ENCODE assay signal across 8 mouse cellular contexts in the genomic region with DNA sequence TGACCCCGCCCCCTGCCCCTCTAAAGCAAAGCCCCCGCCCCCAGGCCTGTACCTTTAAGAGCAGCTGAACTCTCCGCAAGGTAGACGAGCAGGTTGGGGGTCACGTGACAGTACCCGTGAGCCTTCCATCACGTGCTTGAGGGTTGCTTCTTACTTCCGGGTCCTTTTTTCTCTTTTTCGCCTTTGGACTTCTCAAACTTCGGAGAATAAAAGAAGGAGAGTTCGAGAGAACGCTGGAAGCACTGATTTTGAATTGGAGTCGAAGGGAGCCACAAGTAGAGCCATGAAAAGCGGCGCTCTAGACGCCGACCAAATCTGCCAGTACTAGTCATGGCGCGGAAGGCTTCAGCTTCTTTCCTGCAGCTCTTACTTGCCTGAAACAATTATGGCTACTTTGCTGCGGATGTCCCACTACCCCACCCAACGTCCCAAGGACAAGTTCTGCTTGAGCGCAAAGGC. TPM values are rescaled to one million over a fixed set of nuclear protein-coding genes. Genes with fewer than 3 reads are reported as not detected.
A peak's percentile ranks its signal among the peaks of the same experiment; 100 is the strongest.
DNase-seq lines count a peak whose midpoint lies in the region; ATAC-seq and TF ChIP-seq lines count a peak whose summit lies in the region.

No protein-coding gene starts in this region.

- peaks cover 5% of the 10 kb centered on the region; the same call in 1 of the 2 replicates for H3K36me3 ChIP-seq in forebrain, embryonic 15.5 days
- peaks cover 10% of the 10 kb centered on the region for H3K36me3 ChIP-seq in liver, postnatal 0 days (replicated peaks; ENCODE audit: insufficient read depth, low read length)
- H3K36me3 ChIP-seq in neural tube, embryonic 13.5 days: peaks cover 10% of the 10 kb centered on the region; the same call in 1 of the 2 replicates

- peak overlapping the region; percentile 54 for H3K9ac ChIP-seq in forebrain, embryonic 15.5 days (replicated peaks)
- peak overlapping the region; percentile 49 for H3K9ac ChIP-seq in liver, postnatal 0 days (replicated peaks)
- peak overlapping the region; percentile 70 for H3K9ac ChIP-seq in neural tube, embryonic 13.5 days

- H3K27me3 ChIP-seq in forebrain, embryonic 15.5 days: 0 out of 2 replicates have a peak, but pooled peaks cover 2% of the 10 kb centered on the region
- H3K27me3 ChIP-seq in liver, postnatal 0 days (ENCODE audit: insufficient read depth, low read length): no peaks in the 10 kb centered on the region
- peaks cover 30% of the 10 kb centered on the region for H3K27me3 ChIP-seq in neural tube, embryonic 13.5 days

- peak overlapping the region; percentile 67 for H3K4me3 ChIP-seq in forebrain, embryonic 15.5 days
- peak overlapping the region; percentile 47 for H3K4me3 ChIP-seq in liver, postnatal 0 days (ENCODE audit: low read depth, low read length)
- peak overlapping the region; percentile 53 for H3K4me3 ChIP-seq in neural tube, embryonic 13.5 days

- WGBS in forebrain, embryonic 15.5 days: under 1% methylated on average over 22 of the region's 22 CpGs
- WGBS in liver, postnatal 0 days (ENCODE audit: insufficient replicate concordance): under 1% methylated on average over 22 of the region's 22 CpGs
- under 1% methylated on average over 22 of the region's 22 CpGs for WGBS in neural tube, embryonic 13.5 days

- TF ChIP-seq EP300 in liver, postnatal 0 days (IDR thresholded peaks at IDR 0.05; ENCODE audit: low read depth): peak; percentile 68; the same call in 1 of the 2 replicates

- intact Hi-C loops in heart, postnatal 25 days (cut with DNase I): no loop called here

- peak; percentile 97 for DNase-seq in ES-CJ7 (ENCODE audit: low read depth, low spot score)
- DNase-seq in cerebellum, adult 11-12 months: peak; percentile 90
- DNase-seq in heart, postnatal 25 days (ENCODE audit: low spot score): peak; percentile 72
- DNase-seq in layer of hippocampus, adult 11-12 months (ENCODE audit: low spot score): peak; percentile 88
- DNase-seq in liver, postnatal 0 days: peak; percentile 87
- DNase-seq in telencephalon, adult 2 months (ENCODE audit: low read depth, low spot score): peak; percentile 84

- H3K27ac ChIP-seq in forebrain, embryonic 15.5 days (replicated peaks): peak overlapping the region; percentile 94
- peak overlapping the region; percentile 68 for H3K27ac ChIP-seq in liver, postnatal 0 days (ENCODE audit: low read depth)
- peak overlapping the region; percentile 82 for H3K27ac ChIP-seq in neural tube, embryonic 13.5 days (replicated peaks)

- peak; percentile 89 for ATAC-seq in forebrain, embryonic 15.5 days (replicated peaks)
- ATAC-seq in liver, postnatal 0 days: peak; percentile 81
- ATAC-seq in neural tube, embryonic 13.5 days (ENCODE audit: low read depth): peak; percentile 87

- peaks cover 20% of the 10 kb centered on the region for H3K4me1 ChIP-seq in forebrain, embryonic 15.5 days
- H3K4me1 ChIP-seq in liver, postnatal 0 days (ENCODE audit: insufficient read depth): peaks cover 15% of the 10 kb centered on the region
- H3K4me1 ChIP-seq in neural tube, embryonic 13.5 days (replicated peaks): peaks cover 31% of the 10 kb centered on the region

- H3K9me3 ChIP-seq in forebrain, embryonic 15.5 days: no peaks in the 10 kb centered on the region
- H3K9me3 ChIP-seq in liver, postnatal 0 days (ENCODE audit: low read length): no peaks in the 10 kb centered on the region
- no peaks in the 10 kb centered on the region for H3K9me3 ChIP-seq in neural tube, embryonic 13.5 days

- no peak for TF ChIP-seq CTCF in liver, postnatal 0 days (IDR thresholded peaks at IDR 0.05; ENCODE audit: low read depth)

- H3K4me2 ChIP-seq in forebrain, embryonic 15.5 days (replicated peaks): peak overlapping the region; percentile 84
- H3K4me2 ChIP-seq in liver, postnatal 0 days (ENCODE audit: low read depth, low read length): peak overlapping the region; percentile 84
- H3K4me2 ChIP-seq in neural tube, embryonic 13.5 days: peak overlapping the region; percentile 74

RNA-seq across cellular contexts. Expression of a gene that starts 1.5 kb away (rescaled TPM):
- 0.25 and 0.32 TPM in 2 replicates for polyA plus RNA-seq in forebrain, embryonic 15.5 days (2015; fragmentation: Nextera tagmentation; extraction: Ambion mirVana)
- total RNA-seq in heart, postnatal 25 days (2021): under 1 TPM; 0.28 to 0.86 TPM
- 3.0 and 4.0 TPM in 2 replicates for polyA plus RNA-seq in liver, postnatal 0 days (2015; fragmentation: Nextera tagmentation; extraction: Ambion mirVana)
- 0.29 and 0.95 TPM in 2 replicates for polyA plus RNA-seq in neural tube, embryonic 13.5 days (2015; fragmentation: Nextera tagmentation; extraction: Ambion mirVana)

RNA-seq across cellular contexts. Expression of a gene that starts 2.3 kb away (rescaled TPM):
- polyA plus RNA-seq in forebrain, embryonic 15.5 days (2015; fragmentation: Nextera tagmentation; extraction: Ambion mirVana): 31.7 and 34.3 TPM in 2 replicates
- 10 to 100 TPM; 11.3 to 13.6 TPM for total RNA-seq in heart, postnatal 25 days (2021)
- polyA plus RNA-seq in liver, postnatal 0 days (2015; fragmentation: Nextera tagmentation; extraction: Ambion mirVana): 12.3 and 14.6 TPM in 2 replicates
- polyA plus RNA-seq in neural tube, embryonic 13.5 days (2015; fragmentation: Nextera tagmentation; extraction: Ambion mirVana): 26.3 and 27.9 TPM in 2 replicates

RNA-seq across cellular contexts. Expression of a gene that starts 11.5 kb away (rescaled TPM):
- not detected in 2 replicates for polyA plus RNA-seq in forebrain, embryonic 15.5 days (2015; fragmentation: Nextera tagmentation; extraction: Ambion mirVana)
- not detected for total RNA-seq in heart, postnatal 25 days (2021)
- 0.18 and 0.21 TPM in 2 replicates for polyA plus RNA-seq in liver, postnatal 0 days (2015; fragmentation: Nextera tagmentation; extraction: Ambion mirVana)
- not detected in 2 replicates for polyA plus RNA-seq in neural tube, embryonic 13.5 days (2015; fragmentation: Nextera tagmentation; extraction: Ambion mirVana)

RNA-seq across cellular contexts. Expression of a gene that starts 17.1 kb away (rescaled TPM):
- 196 TPM in 2 replicates for polyA plus RNA-seq in forebrain, embryonic 15.5 days (2015; fragmentation: Nextera tagmentation; extraction: Ambion mirVana)
- 100 to 1,000 TPM; 130 to 139 TPM for total RNA-seq in heart, postnatal 25 days (2021)
- polyA plus RNA-seq in liver, postnatal 0 days (2015; fragmentation: Nextera tagmentation; extraction: Ambion mirVana): 78.4 and 90.9 TPM in 2 replicates
- polyA plus RNA-seq in neural tube, embryonic 13.5 days (2015; fragmentation: Nextera tagmentation; extraction: Ambion mirVana): 188 and 200 TPM in 2 replicates

RNA-seq across cellular contexts. Expression of a gene that starts 47.4 kb away (rescaled TPM):
- 4.9 and 5.9 TPM in 2 replicates for polyA plus RNA-seq in forebrain, embryonic 15.5 days (2015; fragmentation: Nextera tagmentation; extraction: Ambion mirVana)
- 1 to 10 TPM; 7.7 to 9.4 TPM for total RNA-seq in heart, postnatal 25 days (2021)
- 4.0 and 4.5 TPM in 2 replicates for polyA plus RNA-seq in liver, postnatal 0 days (2015; fragmentation: Nextera tagmentation; extraction: Ambion mirVana)
- polyA plus RNA-seq in neural tube, embryonic 13.5 days (2015; fragmentation: Nextera tagmentation; extraction: Ambion mirVana): 7.1 and 9.6 TPM in 2 replicates

Comparison
In these comparisons a context has a peak if more than half of its experiments do, and no peak if none do; other contexts are left out.
1. Peak in every context shown above with its lines: DNase-seq, ATAC-seq, H3K4me3 ChIP-seq and H3K27ac ChIP-seq.